Mouse (Mus musculus): ENCODE results near the gene 1700020D05Rik. TPM values are rescaled to one million over a fixed set of nuclear protein-coding genes. Genes with fewer than 3 reads are reported as not detected.
A peak's percentile ranks its signal among the peaks of the same experiment; 100 is the strongest.
"Not testable (repeated sequence)": the region's sequence is repeated elsewhere in the genome, so short reads cannot be mapped to it uniquely, and the experiment has no call there.

The 1700020D05Rik gene
- polyA plus RNA-seq, 1 experiment: not detected

DNA sequence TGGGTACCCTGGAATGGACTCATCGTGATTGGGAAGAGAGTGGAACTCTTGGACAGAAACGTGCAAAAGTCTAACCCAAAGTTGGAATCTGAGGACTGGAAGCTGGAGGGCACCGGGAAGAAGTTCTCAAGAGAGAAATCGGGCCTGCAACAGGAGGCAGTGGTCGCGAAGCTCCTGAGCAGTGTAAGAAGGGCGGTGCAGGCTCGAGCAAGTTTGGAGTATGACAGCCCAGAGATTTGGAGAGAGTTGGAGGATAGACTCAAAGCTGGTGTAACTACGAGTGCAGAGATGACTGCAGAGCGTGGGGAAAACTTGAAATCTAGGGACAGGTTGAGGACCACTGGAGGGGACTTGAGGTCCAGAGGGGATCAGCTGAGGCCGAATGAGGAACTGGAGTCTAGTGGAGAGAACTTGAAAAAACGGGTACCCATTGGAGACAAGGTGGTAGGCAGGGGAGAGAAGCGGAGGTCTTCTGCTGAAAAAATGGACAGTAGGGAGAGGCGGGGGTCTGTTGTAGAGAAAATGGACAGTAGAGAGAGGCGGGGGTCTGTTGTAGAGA lies 7.6 kb upstream of the 1700020D05Rik start:
- peaks cover 11% of the 10 kb centered on the region for H3K4me1 ChIP-seq (ENCODE audit: control insufficient read depth, insufficient read depth, insufficient read length, low read length)
- H3K27ac ChIP-seq (replicated peaks; ENCODE audit: low read depth, low read length): peak overlapping the region; percentile 11; the same call in 1 of the 2 replicates
- H3K4me3 ChIP-seq (ENCODE audit: insufficient read depth, low read depth, low read length): peak overlapping the region; percentile 67

DNA sequence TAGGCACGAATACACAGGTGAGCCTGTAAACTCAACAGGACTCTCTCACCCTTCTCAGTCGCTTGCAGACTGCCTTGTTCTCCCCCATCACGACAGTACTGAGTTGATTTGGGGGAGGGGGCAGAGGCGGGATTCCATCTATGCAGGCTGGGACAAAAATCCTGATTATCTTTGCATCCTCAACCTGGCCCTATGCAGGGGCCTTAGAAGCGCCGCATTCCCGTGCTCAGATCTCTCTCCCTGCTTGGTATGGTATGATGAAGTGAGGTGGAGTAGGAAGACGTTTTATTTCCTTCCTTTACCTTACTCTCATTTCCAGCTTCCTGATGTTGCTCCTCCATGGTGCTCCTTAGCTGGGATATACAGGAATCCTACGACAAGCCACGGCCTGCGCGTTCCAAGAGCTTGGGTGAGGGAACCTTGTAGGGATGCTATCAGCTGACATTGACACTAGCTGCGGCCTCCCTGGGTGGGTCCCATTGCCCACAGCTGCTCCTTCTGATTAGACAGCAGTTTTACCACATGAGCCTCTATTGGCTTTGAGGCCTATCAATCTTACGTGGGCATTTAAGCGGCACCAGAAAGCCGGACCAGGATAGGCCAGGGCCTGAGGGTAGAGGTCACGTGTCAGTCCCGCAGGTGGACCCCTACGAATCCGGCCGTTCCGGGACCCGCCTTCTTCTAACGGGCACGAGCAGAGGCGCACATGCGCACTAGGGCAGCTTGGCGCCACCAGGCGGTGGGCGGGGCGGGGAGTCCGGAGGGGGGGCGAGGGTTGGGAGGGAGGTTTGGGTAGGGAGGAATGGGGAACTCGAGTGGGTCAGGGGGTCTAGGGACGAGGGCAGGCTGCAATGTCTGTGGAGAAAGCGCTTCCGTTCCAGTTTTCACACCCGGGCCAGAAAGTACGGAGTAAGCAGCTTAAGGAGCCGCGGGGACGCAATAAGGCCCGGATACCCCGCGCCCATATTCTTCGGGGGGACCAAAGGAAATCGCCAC lies 6.7 kb upstream of the 1700020D05Rik start, which contains the start of gene Snx32:
Snx32 (minus strand) TSS at position 508 of the 996 bp plus-strand sequence.
- Histone ChIP-seq H3K4me3 (ENCODE audit: insufficient read depth, low read depth, low read length) (peak within 1 kb of the TSS; percentile 67), H3K4me1 (ENCODE audit: control insufficient read depth, insufficient read depth, insufficient read length, low read length) (peaks cover 11% of the 10 kb centered on the region), H3K27ac (replicated peaks; ENCODE audit: low read depth, low read length) (peak within 1 kb of the TSS; percentile 11; the same call in 1 of the 2 replicates)

DNA sequence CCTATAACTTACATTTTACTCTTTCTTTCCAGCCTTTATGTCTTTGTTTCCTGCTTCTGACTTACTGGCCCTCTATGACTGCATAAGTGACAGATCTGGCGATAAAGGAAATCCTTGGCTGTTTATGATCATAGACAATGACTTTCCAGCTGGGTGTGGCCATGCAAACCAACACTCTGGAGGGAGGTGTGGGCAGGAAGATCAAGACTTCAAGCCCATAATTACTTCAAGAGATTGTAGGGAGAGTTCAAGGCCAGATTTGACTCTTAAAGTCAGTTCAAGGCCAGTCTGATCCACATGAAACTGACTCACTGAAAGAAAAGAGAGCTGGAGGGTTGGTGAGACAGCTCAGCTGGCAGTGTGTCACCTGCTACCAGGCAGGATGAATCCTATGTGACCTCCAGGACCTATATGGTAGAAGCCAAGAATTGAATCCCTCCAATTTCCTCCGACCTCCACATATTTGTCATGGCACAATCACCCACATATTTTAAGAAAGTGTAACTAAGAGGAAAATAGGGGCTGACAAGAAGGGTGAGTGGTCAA lies 3.2 kb downstream of the 1700020D05Rik start:
- Histone ChIP-seq H3K27ac (replicated peaks; ENCODE audit: low read depth, low read length) (no peak overlapping the region), H3K4me3 (ENCODE audit: insufficient read depth, low read depth, low read length) (no peak overlapping the region), H3K4me1 (ENCODE audit: control insufficient read depth, insufficient read depth, insufficient read length, low read length) (no peaks in the 10 kb centered on the region)

DNA sequence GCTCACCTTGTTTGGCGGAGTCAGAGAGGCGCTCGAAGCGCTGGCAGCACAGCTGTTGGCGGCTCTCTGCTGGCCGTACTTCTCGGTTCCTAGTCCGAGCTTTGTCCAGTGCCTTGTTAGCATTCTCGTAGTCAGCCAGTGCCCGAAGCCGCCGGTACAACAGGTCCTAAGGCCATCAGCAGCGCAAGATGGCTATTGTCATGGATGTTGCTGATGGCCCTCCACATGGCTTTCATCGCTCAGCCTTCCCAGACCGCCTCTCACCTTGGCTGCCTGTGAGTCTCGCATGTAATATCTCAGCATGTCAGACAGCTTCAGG lies 7.6 kb downstream of the 1700020D05Rik start:
- no peak overlapping the region for H3K4me3 ChIP-seq (ENCODE audit: insufficient read depth, low read depth, low read length)
- no peak overlapping the region for H3K27ac ChIP-seq (replicated peaks; ENCODE audit: low read depth, low read length)
- no peaks in the 10 kb centered on the region for H3K4me1 ChIP-seq (ENCODE audit: control insufficient read depth, insufficient read depth, insufficient read length, low read length)

DNA sequence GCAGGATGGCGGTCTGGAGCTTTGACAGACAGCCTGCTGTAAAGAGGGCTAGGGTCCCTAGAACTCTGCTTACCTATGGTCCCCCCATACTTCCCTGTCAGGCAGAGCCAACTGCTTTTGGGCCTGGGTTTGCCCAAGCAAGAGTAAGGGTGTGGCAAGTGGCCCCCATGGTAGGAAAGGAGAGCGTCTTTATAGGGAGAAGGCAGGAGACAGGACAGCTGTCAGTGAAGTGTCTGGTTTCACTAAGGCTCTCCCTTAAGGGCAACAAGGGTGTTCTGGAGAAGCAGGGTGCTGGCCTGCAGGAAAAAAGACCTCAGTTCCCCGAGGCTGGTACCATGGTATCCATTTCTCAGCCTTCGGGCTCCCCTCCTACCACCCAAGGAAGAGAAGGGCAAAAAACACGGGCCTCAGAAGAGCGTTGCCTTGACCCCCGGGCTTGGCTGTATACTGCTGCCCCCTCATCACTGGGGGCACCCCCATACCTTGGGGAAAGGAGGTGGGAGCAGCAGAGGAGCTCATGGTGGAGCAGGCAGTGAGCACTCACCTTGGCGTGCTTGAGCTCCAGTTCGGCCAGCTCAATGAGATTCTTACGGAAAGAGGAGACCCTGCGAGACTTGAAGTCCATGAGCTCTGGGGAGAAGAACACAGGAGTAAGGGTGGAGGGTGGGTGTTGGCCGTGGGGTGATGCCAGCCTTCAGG lies 8.1 kb downstream of the 1700020D05Rik start:
- Histone ChIP-seq H3K4me1 (ENCODE audit: control insufficient read depth, insufficient read depth, insufficient read length, low read length) (no peaks in the 10 kb centered on the region), H3K4me3 (ENCODE audit: insufficient read depth, low read depth, low read length) (no peak overlapping the region), H3K27ac (replicated peaks; ENCODE audit: low read depth, low read length) (no peak overlapping the region)

DNA sequence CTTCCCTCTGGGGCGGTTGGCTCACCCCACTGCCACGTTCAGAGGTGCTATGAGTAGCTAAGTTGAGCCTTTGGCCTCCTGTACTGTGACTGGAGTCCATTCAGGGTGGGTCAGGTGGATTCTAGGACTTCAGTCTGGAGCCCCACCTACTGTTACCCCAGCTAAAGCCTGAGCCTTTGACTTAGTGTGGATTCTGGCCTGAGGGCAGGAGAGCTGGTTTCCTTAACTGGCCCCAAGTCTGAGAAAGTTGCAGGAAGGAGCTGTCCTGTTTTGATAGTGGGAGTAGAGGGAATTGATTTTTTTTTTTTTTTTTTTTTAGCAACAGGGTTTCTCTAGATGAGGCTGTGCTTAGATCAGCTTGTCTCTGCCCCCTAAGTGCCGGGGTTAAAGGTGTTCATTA lies 9.3 kb downstream of the 1700020D05Rik start:
- no peak overlapping the region for H3K27ac ChIP-seq (replicated peaks; ENCODE audit: low read depth, low read length)
- H3K4me3 ChIP-seq (ENCODE audit: insufficient read depth, low read depth, low read length): no peak overlapping the region

DNA sequence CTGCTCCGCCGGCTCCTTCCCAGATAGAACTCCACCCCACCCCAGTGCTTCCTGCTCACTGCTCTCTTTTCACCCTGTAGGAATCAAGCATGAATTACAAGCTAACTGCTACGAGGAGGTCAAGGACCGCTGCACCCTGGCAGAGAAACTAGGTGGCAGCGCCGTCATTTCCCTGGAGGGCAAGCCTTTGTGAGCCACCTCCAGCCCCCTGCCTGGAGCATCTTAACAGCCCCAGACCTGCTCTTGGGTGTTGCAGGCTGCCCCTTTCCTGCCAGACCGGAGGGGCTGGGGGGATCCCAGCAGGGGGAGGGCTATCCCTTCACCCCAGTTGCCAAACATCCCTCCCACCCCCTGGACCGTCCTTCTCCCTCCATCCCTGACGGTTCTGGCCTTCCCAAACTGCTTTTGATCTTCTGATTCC lies 10.3 kb downstream of the 1700020D05Rik start:
- not testable (repeated sequence) for H3K4me1 ChIP-seq (ENCODE audit: control insufficient read depth, insufficient read depth, insufficient read length, low read length); H3K4me3 ChIP-seq (ENCODE audit: insufficient read depth, low read depth, low read length); H3K27ac ChIP-seq (replicated peaks; ENCODE audit: low read depth, low read length)

More for the DNA sequence above, 9.3 kb downstream of the 1700020D05Rik start:
- H3K4me1 ChIP-seq (ENCODE audit: control insufficient read depth, insufficient read depth, insufficient read length, low read length): no peaks in the 10 kb centered on the region

DNA sequence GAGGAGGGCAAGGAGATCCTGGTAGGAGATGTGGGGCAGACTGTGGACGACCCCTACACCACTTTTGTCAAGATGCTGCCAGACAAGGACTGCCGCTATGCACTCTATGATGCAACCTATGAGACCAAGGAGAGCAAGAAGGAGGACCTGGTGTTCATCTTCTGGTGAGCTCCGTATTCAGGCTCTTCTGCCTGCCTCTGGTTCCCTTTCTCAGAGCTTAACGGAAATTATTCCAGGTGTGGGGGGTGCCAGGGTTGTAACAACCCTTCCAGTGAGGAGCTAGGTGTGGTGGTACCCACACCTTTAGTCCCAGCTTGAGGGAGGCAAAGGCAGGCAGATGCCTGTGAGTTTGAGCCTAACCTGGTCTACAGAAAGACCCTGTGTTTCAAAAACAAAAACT lies 10.9 kb downstream of the 1700020D05Rik start:
- no peaks in the 10 kb centered on the region for H3K4me1 ChIP-seq (ENCODE audit: control insufficient read depth, insufficient read depth, insufficient read length, low read length)
- no peak overlapping the region for H3K27ac ChIP-seq (replicated peaks; ENCODE audit: low read depth, low read length)
- H3K4me3 ChIP-seq (ENCODE audit: insufficient read depth, low read depth, low read length): no peak overlapping the region

DNA sequence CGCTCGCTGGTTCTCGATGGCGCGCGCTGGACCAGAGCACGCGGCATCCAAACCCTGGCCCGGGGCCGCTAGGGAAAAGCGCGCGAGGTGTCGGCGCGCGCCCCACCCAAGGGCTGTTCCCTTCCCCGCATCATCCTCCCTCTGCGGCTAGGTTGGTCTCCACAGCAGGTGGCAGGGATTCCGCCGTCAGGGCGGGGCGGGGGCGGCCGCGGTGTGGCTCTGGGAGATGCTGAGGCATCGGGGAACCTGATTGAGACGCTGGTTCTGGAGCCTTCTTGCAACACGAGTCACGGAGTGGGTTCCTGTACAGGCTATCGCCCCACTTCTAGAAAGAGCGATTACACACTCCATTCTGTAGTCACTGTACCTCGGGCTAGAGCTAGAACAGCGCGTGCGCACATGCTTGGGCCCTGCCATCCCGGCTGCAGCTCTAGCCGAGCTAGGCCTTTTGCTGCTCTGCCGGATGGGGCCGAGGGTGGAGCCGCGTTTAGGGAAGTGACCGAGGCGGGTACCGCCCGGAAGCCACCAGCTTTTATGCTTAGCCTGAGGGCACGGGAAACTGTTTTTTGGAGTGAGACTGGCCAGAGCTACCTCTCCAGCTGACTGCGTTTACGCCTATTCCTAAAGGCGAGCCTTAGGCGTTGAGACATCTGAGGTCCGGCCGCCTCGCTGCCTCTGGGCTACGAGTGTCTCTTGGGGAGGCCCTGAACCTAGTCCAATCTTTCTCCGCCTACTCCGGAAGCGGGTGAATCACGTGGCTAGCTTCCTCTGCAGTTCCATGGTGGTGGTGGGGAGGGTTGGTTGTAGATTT lies 12.5 kb downstream of the 1700020D05Rik start:
- Histone ChIP-seq H3K4me1 (ENCODE audit: control insufficient read depth, insufficient read depth, insufficient read length, low read length) (no peaks in the 10 kb centered on the region), H3K4me3 (ENCODE audit: insufficient read depth, low read depth, low read length) (peak overlapping the region; percentile 90), H3K27ac (replicated peaks; ENCODE audit: low read depth, low read length) (peak overlapping the region; percentile 98)

DNA sequence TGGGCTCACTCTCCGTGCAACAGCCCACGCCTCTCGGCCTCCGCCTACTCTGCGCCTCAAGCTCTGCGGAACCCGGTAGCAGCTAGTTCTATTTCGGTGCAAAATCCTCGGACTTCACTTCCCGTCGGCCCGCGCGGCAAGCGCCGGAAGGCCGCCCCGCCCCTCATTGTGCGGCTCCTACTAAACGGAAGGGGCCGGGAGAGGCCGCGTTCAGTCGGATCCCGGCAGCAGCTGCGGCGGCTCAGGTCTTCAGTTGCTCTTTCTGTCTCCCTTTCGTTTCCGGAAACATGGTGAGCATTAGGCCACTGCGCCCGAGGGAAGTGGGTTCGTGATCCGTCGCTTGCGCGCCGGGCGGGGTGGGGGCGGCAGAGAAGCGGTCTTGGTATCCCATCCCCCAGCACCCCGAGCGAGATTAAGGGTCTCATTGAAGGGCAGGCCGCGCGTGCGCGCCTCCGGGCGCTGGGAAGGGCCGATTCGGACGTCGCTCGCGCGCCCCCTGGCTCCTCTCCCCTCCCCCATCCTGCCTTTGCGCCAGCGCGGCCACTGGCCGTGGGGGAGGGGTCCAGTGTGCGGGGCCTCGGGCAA lies 13.2 kb downstream of the 1700020D05Rik start, which contains the start of gene Cfl1:
Cfl1 (plus strand) TSS at position 143 of the 585 bp plus-strand sequence.
- no peaks in the 10 kb centered on the region for H3K4me1 ChIP-seq (ENCODE audit: control insufficient read depth, insufficient read depth, insufficient read length, low read length)
- H3K27ac ChIP-seq (replicated peaks; ENCODE audit: low read depth, low read length): peak within 1 kb of the TSS; percentile 99
- peak within 1 kb of the TSS; percentile 90 for H3K4me3 ChIP-seq (ENCODE audit: insufficient read depth, low read depth, low read length)

DNA sequence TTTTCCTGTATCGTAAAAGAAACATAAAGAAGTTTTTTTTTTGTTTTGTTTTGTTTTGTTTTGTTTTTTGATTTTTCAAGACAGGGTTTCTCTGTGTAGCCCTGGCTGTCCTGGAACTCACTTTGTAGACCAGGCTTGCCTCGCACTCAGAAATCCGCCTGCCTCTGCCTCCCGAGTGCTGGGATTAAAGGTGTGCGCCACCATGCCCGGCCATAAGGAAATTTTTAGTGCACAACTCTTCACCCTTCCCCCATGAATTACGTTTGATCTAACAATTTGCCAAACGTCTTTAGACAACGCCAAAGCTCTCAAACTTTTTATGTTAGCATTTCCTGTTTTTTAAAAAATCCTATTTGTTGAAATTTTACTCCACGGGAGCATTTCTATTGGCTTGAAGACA lies 13.9 kb downstream of the 1700020D05Rik start:
- not testable (repeated sequence) for H3K4me3 ChIP-seq (ENCODE audit: insufficient read depth, low read depth, low read length); H3K4me1 ChIP-seq (ENCODE audit: control insufficient read depth, insufficient read depth, insufficient read length, low read length)
- peak overlapping the region; percentile 99 for H3K27ac ChIP-seq (replicated peaks; ENCODE audit: low read depth, low read length)

DNA sequence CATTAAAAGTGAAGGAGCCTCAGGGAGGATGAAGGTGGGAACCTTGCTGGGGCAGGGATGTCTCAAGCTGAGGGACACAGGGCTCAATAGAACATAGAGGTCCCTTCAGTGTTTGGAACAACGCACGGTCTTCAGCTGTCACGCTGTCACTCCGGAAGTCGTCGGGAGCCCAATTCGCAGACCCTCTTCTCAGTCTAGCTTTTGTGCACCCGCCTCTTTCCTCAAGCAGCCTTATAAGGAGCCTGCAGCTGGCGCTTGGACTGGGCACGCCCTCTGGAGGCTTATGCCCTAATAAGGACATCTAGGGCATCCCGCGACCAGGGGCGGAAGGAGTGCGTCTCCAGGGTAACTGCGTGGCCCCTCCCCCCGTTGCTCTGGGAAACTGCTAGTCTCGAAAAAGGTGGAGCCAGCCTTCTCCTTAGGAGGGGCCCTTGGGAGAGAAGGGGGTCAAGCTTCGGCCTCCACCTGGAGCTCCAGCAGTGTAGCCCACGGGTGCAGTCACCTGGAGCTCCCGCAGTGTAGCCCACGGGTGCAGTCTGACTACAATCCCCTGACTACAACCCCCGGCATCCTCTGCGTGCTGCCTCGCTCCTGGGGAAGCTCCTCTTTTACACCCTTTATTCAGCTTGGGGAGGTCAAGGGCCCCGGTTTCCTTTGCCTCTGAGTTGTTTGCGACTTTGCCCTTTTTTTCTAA lies 14.6 kb downstream of the 1700020D05Rik start:
- Histone ChIP-seq H3K4me1 (ENCODE audit: control insufficient read depth, insufficient read depth, insufficient read length, low read length) (no peaks in the 10 kb centered on the region), H3K4me3 (ENCODE audit: insufficient read depth, low read depth, low read length) (peak overlapping the region; percentile 78)

DNA sequence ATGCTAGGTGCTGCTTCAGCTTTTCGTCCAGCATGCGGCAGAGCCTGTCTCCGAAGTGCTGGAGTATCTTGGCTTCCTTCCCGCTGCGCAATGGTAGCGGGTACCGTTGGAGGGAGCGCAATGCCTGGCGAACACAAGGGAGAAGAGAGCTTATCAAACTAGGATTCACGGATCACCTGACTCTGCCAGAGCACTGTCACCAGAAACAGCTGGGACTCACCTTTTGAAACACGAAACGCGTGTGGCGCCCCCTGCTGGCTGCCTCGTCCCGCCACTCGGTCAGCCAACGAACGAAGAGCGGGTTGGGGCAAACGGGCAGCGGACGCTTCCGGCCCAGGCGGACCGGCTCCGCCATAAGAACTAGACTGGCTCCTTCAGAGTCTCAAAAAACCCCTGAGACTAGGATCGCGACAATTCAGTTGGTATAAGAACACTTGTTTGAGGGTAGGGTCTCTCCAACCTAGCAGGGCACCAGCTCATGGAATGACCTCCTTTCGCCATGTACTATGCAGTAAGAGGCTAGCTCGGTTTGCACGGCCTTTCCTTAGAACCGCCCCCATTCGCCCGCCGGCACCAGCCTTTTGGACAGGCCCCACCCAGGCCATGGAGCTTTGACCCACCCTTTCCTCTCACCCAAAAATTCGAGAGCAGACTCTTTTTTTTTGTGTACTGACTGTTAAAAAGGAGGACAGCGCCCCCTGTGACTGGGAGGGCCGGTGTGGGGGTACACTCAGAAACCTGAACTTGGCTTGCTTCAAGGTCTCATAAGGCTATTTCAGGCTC lies 15.6 kb downstream of the 1700020D05Rik start, which contains the start of gene Mus81:
Mus81 (minus strand) TSS at position 635 of the 783 bp plus-strand sequence.
- H3K4me1 ChIP-seq (ENCODE audit: control insufficient read depth, insufficient read depth, insufficient read length, low read length): no peaks in the 10 kb centered on the region

More for the DNA sequence above, 14.6 kb downstream of the 1700020D05Rik start:
- H3K27ac ChIP-seq (replicated peaks; ENCODE audit: low read depth, low read length): peak overlapping the region; percentile 99

More for the DNA sequence above, 15.6 kb downstream of the 1700020D05Rik start, which contains the start of gene Mus81:
- Histone ChIP-seq H3K4me3 (ENCODE audit: insufficient read depth, low read depth, low read length) (peak within 1 kb of the TSS; percentile 85), H3K27ac (replicated peaks; ENCODE audit: low read depth, low read length) (peak within 1 kb of the TSS; percentile 99)

All from brown adipose tissue, adult 24 weeks (tissue).